Mouse (Mus musculus) liver, postnatal 0 days (tissue): ENCODE data around the gene Sik1.

Experiments
- CTCF ChIP-seq: sonication (generic); IDR thresholded peaks from 2 replicates; pipeline ENCODE4 v1.5.1; 2016; ENCODE audit warnings: antibody characterized with exemption, low read depth
- EP300 ChIP-seq: IDR thresholded peaks from 2 replicates; pipeline ENCODE4 v1.6.1; 2016; ENCODE audit warnings: antibody characterized with exemption, low read depth, mild to moderate bottlenecking

DNA sequence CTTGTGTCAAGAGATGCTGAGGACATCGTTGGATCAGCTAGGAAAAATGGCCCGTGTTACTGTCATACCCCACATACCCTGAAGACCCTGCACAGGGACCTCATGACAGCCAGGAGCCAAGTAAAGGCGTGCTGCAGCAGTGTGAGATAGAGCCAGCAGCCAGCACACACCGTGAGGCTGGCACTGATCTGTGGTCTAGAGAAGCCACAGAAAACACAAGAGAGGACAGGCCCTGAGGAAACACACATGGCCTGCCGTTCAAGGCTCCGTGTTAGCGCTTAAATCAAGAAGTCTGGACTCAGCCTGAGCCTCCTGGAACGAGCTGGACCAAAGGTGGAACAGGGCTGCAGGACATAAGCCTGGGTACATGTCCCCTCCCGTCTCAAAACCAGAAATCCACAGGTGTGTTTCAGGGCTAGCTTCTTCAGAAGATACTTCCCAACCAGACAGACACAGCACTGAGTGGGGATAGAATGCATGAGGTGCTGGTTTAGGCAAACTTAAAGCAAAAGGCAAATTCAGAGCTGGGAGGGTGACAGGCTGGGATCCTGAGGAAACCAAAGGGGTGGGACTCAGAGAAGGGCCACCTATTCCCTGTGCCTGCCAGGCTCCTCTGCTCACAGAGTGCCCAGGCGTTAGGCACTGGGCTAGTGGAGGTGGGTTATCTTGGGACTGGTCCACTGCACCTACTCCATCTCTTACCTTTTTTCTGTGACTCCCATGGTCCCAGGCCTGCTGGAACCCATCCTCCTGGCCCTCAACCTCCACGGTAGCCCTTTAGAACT is 9.3 kb upstream of the Sik1 start:
- TF ChIP-seq CTCF (no peak), EP300 (no peak)
